Mouse (Mus musculus) C2C12 (cell line): Measurements from ENCODE around the gene Sema3f. TPM values are rescaled to one million over a fixed set of nuclear protein-coding genes. Genes with fewer than 3 reads are reported as not detected.

Experiments used
- H3K27me3 ChIP-seq: one replicate; pipeline ENCODE4 v1.6.1; 2011; ENCODE audit not compliant: control insufficient read depth, insufficient read depth, insufficient read length
- H3K36me3 ChIP-seq: one replicate; pipeline ENCODE4 v1.6.1; 2011; ENCODE audit not compliant: control insufficient read depth, insufficient read depth
- H3K4me3 ChIP-seq: one replicate; pipeline ENCODE4 v1.5.1; 2011; ENCODE audit warnings: mild to moderate bottlenecking, control low read depth; ENCODE audit not compliant: poor library complexity, insufficient read depth, severe bottlenecking
- H3K79me2 ChIP-seq: one replicate; pipeline ENCODE4 v1.6.1; 2011; ENCODE audit not compliant: control insufficient read depth, insufficient read depth
- H3K79me3 ChIP-seq: one replicate; pipeline ENCODE4 v1.6.1; 2011; ENCODE audit warnings: low read depth, control low read depth
- H3ac ChIP-seq: one replicate; pipeline ENCODE3; 2011; ENCODE audit warnings: low read depth; ENCODE audit not compliant: control insufficient read depth, insufficient read length
- CEBPB ChIP-seq: IDR thresholded peaks from one replicate; pipeline ENCODE4 v1.6.1; 2011; ENCODE audit warnings: low read depth, mild to moderate bottlenecking, control low read depth, moderate library complexity
- CTCF ChIP-seq: IDR thresholded peaks from one replicate; pipeline ENCODE4 v1.5.1; 2011; ENCODE audit not compliant: control insufficient read depth, insufficient read depth, insufficient read length
- FOSL1 ChIP-seq: IDR thresholded peaks from one replicate; pipeline ENCODE4 v1.8.0; 2011; ENCODE audit warnings: mild to moderate bottlenecking, low read length; ENCODE audit not compliant: poor library complexity, insufficient read depth, severe bottlenecking
- MAX ChIP-seq: IDR thresholded peaks from one replicate; pipeline ENCODE4 v1.6.1; 2011; ENCODE audit warnings: mild to moderate bottlenecking, control low read depth
- MYOD1 ChIP-seq: IDR thresholded peaks from one replicate; pipeline ENCODE4 v1.6.1; 2011; ENCODE audit warnings: low read depth; ENCODE audit not compliant: control insufficient read depth, insufficient read length
- MYOG ChIP-seq: IDR thresholded peaks from one replicate; pipeline ENCODE4 v1.6.1; 2011; ENCODE audit not compliant: control insufficient read depth, insufficient read length; ENCODE audit errors: extremely low read depth
- USF1 ChIP-seq: IDR thresholded peaks from one replicate; pipeline ENCODE4 v1.6.1; 2011; ENCODE audit warnings: low read depth, mild to moderate bottlenecking, control low read depth, moderate library complexity
- polyA plus RNA-seq: library from polyadenylated mRNA; unstranded; fragments of >200 nt; fragmentation: generic; extraction: Trizol; gene quantifications from one replicate; pipeline ENCODE4 v1.2.1, GENCODE M21; 2012; ENCODE audit warnings: missing spikeins

Sema3f gene
- polyA plus RNA-seq, 1 experiment, result 0.36 TPM

DNA sequence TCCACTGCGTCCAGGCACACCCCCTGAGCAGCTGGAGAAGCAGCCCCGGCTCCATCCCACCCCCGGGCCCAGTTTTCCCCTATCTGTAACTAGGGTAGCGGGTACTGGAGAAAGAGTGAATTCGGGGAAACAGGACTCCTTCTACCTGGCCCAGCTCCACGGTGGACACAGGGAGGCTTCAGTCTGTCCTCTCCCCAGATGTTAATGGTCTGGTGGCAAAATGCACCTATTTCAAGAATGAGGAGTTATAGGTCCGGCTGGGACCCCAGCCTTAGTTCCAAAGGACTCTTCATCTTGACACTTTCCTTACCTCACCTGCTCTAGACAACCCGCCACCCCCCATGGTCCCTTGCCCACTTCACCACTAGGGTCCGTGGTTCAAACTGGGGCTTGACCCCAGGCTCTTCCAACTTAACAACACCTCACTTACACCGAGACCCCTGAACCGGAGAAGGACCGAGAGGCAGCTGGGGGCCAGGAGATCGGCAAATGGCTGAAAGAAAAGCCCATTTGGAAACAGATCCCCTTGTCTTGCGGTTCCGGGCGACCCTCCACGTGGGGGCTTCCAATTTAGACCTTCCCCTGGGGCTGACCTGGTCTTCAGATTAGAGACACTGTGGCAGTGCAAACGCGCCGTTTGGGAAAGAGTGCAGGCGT, 1.7 kb downstream of the Sema3f start:
- Histone ChIP-seq H3K79me3 (no peaks in the 10 kb centered on the region), H3ac (no peak overlapping the region), H3K79me2 (no peaks in the 10 kb centered on the region), H3K4me3 (no peak overlapping the region), H3K27me3 (peaks cover 44% of the 10 kb centered on the region), H3K36me3 (no peaks in the 10 kb centered on the region)
- no peak for TF ChIP-seq FOSL1
- TF ChIP-seq MYOD1, result no peak
- no peak for TF ChIP-seq MYOG
- TF ChIP-seq USF1, result no peak
- TF ChIP-seq CEBPB, result no peak
- TF ChIP-seq CTCF, result no peak
- no peak for TF ChIP-seq MAX

DNA sequence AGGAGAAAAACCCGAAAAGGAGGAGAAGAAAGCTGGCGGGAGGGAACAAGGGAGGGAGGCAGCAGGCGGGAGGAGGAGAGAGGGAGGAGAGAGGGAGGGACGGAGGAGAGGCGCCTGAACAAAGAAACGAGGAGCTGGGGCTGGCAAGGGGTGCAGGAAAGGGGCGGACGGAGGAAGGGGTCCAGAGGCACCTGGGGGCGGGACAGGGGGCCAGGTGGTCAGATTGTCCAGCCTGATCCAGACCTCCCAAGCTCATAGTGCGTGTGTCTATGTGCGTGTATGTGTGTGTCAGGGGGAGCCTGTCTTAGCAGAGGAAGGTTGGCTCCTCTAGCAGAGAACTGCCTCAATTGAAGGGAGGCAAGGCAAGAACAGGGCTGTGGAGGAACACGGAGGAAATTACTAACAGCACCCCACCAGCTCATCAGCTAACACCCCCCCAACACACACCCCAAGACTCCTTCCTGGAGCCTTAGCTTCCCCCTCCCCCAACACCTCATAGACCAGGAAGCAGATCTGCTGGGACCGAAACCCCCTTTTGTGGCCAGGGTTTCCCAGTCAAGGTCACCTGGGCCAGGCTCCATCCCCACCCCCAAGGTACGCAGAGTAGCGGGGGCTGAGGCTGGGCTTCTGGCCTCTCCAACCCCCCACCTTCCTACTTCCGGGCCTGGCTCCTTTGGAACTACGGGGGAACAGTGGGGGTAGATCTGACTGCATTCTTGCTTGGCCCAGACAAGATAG, 2.4 kb downstream of the Sema3f start:
- peaks cover 44% of the 10 kb centered on the region for H3K27me3 ChIP-seq
- no peaks in the 10 kb centered on the region for H3K36me3 ChIP-seq
- TF ChIP-seq FOSL1 (no peak), CEBPB (no peak), MYOD1 (no peak), MAX (no peak), USF1 (no peak), CTCF (no peak)
- H3ac ChIP-seq, result no peak overlapping the region
- no peak overlapping the region for H3K4me3 ChIP-seq
- no peaks in the 10 kb centered on the region for H3K79me2 ChIP-seq
- H3K79me3 ChIP-seq, result no peaks in the 10 kb centered on the region

DNA sequence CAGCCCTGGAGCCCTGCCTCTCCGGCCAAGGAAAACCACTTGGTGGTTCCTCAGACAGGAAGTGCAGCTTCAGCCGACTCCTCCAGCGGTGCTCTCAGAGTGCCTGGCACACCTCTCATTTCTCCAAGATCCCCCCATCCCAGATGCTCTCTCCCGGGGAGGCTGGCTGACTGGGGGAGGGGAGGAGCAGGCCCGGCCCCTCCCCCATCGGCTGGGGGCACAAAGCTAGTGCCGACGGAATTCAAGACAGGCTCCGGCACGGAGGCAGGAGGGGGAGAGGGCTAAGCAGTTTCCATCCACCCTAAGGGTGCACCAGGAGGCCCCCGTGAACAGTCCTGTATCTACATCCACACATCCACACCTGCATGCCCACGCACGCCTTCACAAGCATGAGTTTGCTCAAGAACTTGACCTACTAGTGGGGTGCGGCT, 3.5 kb downstream of the Sema3f start:
- Histone ChIP-seq H3K4me3 (no peak overlapping the region), H3K36me3 (no peaks in the 10 kb centered on the region), H3K79me2 (no peaks in the 10 kb centered on the region), H3ac (no peak overlapping the region), H3K79me3 (no peaks in the 10 kb centered on the region), H3K27me3 (peaks cover 44% of the 10 kb centered on the region)
- no peak for TF ChIP-seq MYOD1

GRCm38 (mm10) chr9:107703337-107704122, 6.7 kb downstream of the Sema3f start:
- TF ChIP-seq FOSL1, result no peak
- TF ChIP-seq USF1, result no peak
- TF ChIP-seq CTCF, result no peak
- TF ChIP-seq MYOG, result no peak
- no peak for TF ChIP-seq CEBPB
- no peak for TF ChIP-seq MYOD1
- no peak for TF ChIP-seq MAX
- H3K79me3 ChIP-seq, result no peaks in the 10 kb centered on the region
- H3K79me2 ChIP-seq, result no peaks in the 10 kb centered on the region
- no peak overlapping the region for H3K4me3 ChIP-seq
- no peaks in the 10 kb centered on the region for H3K36me3 ChIP-seq
- peaks cover 27% of the 10 kb centered on the region for H3K27me3 ChIP-seq
- H3ac ChIP-seq, result no peak overlapping the region

DNA sequence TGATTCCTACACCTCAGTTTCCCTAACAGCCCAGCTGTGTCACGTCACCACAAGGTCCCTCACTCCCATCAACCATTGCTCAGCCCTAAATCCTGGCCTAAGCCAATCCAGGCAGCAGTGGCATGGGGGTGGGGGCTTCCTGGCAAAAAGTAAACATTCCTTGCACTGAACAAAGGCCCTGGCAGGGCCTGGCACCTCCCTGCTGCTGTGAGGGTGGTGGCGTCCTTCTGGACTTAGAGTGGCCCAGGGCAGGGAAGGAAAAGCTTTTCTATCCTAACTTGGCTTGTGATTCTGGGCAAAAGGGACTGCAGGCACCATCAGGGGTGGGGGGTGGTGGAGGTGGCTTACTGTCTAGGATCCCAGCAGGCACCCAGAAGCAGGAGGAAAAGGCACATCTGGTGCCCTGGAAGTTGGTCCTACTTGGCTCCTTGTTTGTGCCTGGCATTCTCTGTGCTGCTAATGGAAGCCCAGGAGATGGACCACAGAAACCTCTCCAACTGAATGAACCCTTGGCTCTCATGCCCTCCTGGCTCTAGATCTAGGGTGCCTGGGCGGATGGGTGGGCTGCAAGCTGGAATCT, 7.6 kb downstream of the Sema3f start:
- Histone ChIP-seq H3K36me3 (no peaks in the 10 kb centered on the region), H3K79me2 (no peaks in the 10 kb centered on the region)

More for the DNA sequence above, 7.6 kb downstream of the Sema3f start:
- Histone ChIP-seq H3K79me3 (no peaks in the 10 kb centered on the region), H3ac (no peak overlapping the region), H3K27me3 (peaks cover 19% of the 10 kb centered on the region), H3K4me3 (no peak overlapping the region)
- TF ChIP-seq USF1 (no peak), CTCF (no peak), MYOG (no peak), FOSL1 (no peak), CEBPB (no peak), MAX (no peak), MYOD1 (no peak)
